Mouse (Mus musculus): ENCODE measurements at regions not wholly inside any gene's neighbourhood (a gene's known extent, or its start where the extent isn't known, plus 50 kb on each side); places are given as distances from the start of the nearest gene placed in this dataset.

- Histone ChIP-seq H3K4me3 (no peak overlapping the region), H3K9me3 (no peaks in the 10 kb centered on the region), H3K4me2 (no peak overlapping the region), H3K27me3 (no peaks in the 10 kb centered on the region), H3K27ac (replicated peaks) (no peak overlapping the region), H3K9ac (no peak overlapping the region), H3K36me3 (no peaks in the 10 kb centered on the region), H3K4me1 (replicated peaks) (no peaks in the 10 kb centered on the region)
- ATAC-seq (ENCODE audit: low read depth), result no peak
- 70% methylated on average over 4 of the region's 4 CpGs for WGBS
Measured at GRCm38 (mm10) chr2:123023918-123024317, 258.9 kb downstream of the Sqor start.

GRCm38 (mm10) chr2:123024380-123024779, 259.3 kb downstream of the Sqor start:
- H3K4me3 ChIP-seq, result no peak overlapping the region
- no peak overlapping the region for H3K4me2 ChIP-seq
- no peaks in the 10 kb centered on the region for H3K27me3 ChIP-seq
- no peaks in the 10 kb centered on the region for H3K9me3 ChIP-seq
- no peak overlapping the region for H3K9ac ChIP-seq
- H3K4me1 ChIP-seq (replicated peaks), result no peaks in the 10 kb centered on the region
- H3K36me3 ChIP-seq, result no peaks in the 10 kb centered on the region
- 78% methylated on average over 1 of the region's 1 CpGs for WGBS
- ATAC-seq (ENCODE audit: low read depth), result no peak
- no peak overlapping the region for H3K27ac ChIP-seq (replicated peaks)

GRCm38 (mm10) chr2:123024976-123025585, 260.0 kb downstream of the Sqor start:
- no peaks in the 10 kb centered on the region for H3K36me3 ChIP-seq
- H3K4me3 ChIP-seq, result no peak overlapping the region
- no peaks in the 10 kb centered on the region for H3K4me1 ChIP-seq (replicated peaks)
- no peak overlapping the region for H3K9ac ChIP-seq
- H3K4me2 ChIP-seq, result no peak overlapping the region
- H3K27ac ChIP-seq (replicated peaks), result no peak overlapping the region
- H3K9me3 ChIP-seq, result no peaks in the 10 kb centered on the region
- WGBS, result 71% methylated on average over 4 of the region's 4 CpGs
- ATAC-seq (ENCODE audit: low read depth), result no peak
- H3K27me3 ChIP-seq, result no peaks in the 10 kb centered on the region

- H3K9ac ChIP-seq, result no peak overlapping the region
- no peaks in the 10 kb centered on the region for H3K27me3 ChIP-seq
Measured at GRCm38 (mm10) chr2:123047321-123047720, 282.3 kb downstream of the Sqor start.

GRCm38 (mm10) chr2:123064648-123065047, 299.6 kb downstream of the Sqor start:
- Histone ChIP-seq H3K27me3 (no peaks in the 10 kb centered on the region), H3K4me2 (no peak overlapping the region), H3K27ac (replicated peaks) (no peak overlapping the region), H3K9ac (no peak overlapping the region), H3K4me3 (no peak overlapping the region), H3K36me3 (no peaks in the 10 kb centered on the region), H3K4me1 (replicated peaks) (no peaks in the 10 kb centered on the region), H3K9me3 (no peaks in the 10 kb centered on the region)
- 97% methylated on average over 1 of the region's 1 CpGs for WGBS
- ATAC-seq (ENCODE audit: low read depth), result no peak

More at GRCm38 (mm10) chr2:123047321-123047720, 282.3 kb downstream of the Sqor start:
- Histone ChIP-seq H3K27ac (replicated peaks) (no peak overlapping the region), H3K4me2 (no peak overlapping the region), H3K36me3 (no peaks in the 10 kb centered on the region), H3K9me3 (no peaks in the 10 kb centered on the region), H3K4me1 (replicated peaks) (no peaks in the 10 kb centered on the region), H3K4me3 (no peak overlapping the region)
- no peak for ATAC-seq (ENCODE audit: low read depth)

- no peaks in the 10 kb centered on the region for H3K4me1 ChIP-seq (replicated peaks)
- no peak overlapping the region for H3K4me3 ChIP-seq
- no peak overlapping the region for H3K4me2 ChIP-seq
- H3K9ac ChIP-seq, result no peak overlapping the region
- H3K36me3 ChIP-seq, result no peaks in the 10 kb centered on the region
- no peaks in the 10 kb centered on the region for H3K27me3 ChIP-seq
- no peak for ATAC-seq (ENCODE audit: low read depth)
- H3K27ac ChIP-seq (replicated peaks), result no peak overlapping the region
- WGBS, result 66% methylated on average over 5 of the region's 5 CpGs
- no peaks in the 10 kb centered on the region for H3K9me3 ChIP-seq
Measured at GRCm38 (mm10) chr2:123068809-123069208, 303.8 kb downstream of the Sqor start.

GRCm38 (mm10) chr2:123072653-123073052, 307.6 kb downstream of the Sqor start:
- H3K9ac ChIP-seq, result no peak overlapping the region
- H3K36me3 ChIP-seq, result no peaks in the 10 kb centered on the region
- no peak overlapping the region for H3K27ac ChIP-seq (replicated peaks)
- no peaks in the 10 kb centered on the region for H3K27me3 ChIP-seq
- 94% methylated on average over 2 of the region's 2 CpGs for WGBS
- no peaks in the 10 kb centered on the region for H3K4me1 ChIP-seq (replicated peaks)
- ATAC-seq (ENCODE audit: low read depth), result no peak
- H3K9me3 ChIP-seq, result no peaks in the 10 kb centered on the region
- no peak overlapping the region for H3K4me3 ChIP-seq
- no peak overlapping the region for H3K4me2 ChIP-seq

GRCm38 (mm10) chr2:123073476-123074085, 308.5 kb downstream of the Sqor start:
- no peak overlapping the region for H3K4me3 ChIP-seq
- ATAC-seq (ENCODE audit: low read depth), result no peak
- no peak overlapping the region for H3K27ac ChIP-seq (replicated peaks)
- H3K36me3 ChIP-seq, result no peaks in the 10 kb centered on the region
- H3K4me1 ChIP-seq (replicated peaks), result no peaks in the 10 kb centered on the region
- no peak overlapping the region for H3K4me2 ChIP-seq
- H3K9me3 ChIP-seq, result no peaks in the 10 kb centered on the region
- no peak overlapping the region for H3K9ac ChIP-seq
- H3K27me3 ChIP-seq, result no peaks in the 10 kb centered on the region
- WGBS, result 49% methylated on average over 4 of the region's 4 CpGs

- Histone ChIP-seq H3K27ac (replicated peaks) (no peak overlapping the region), H3K4me3 (no peak overlapping the region), H3K9ac (no peak overlapping the region), H3K4me1 (replicated peaks) (no peaks in the 10 kb centered on the region), H3K4me2 (no peak overlapping the region), H3K27me3 (no peaks in the 10 kb centered on the region), H3K9me3 (no peaks in the 10 kb centered on the region), H3K36me3 (no peaks in the 10 kb centered on the region)
- WGBS, result 94% methylated on average over 1 of the region's 1 CpGs
- no peak for ATAC-seq (ENCODE audit: low read depth)
Measured at GRCm38 (mm10) chr2:123092726-123093125, 327.7 kb downstream of the Sqor start.

- ATAC-seq (ENCODE audit: low read depth), result no peak
- Histone ChIP-seq H3K36me3 (no peaks in the 10 kb centered on the region), H3K27me3 (no peaks in the 10 kb centered on the region), H3K4me1 (replicated peaks) (no peaks in the 10 kb centered on the region), H3K27ac (replicated peaks) (no peak overlapping the region), H3K4me3 (no peak overlapping the region), H3K9me3 (no peaks in the 10 kb centered on the region), H3K4me2 (no peak overlapping the region), H3K9ac (no peak overlapping the region)
- 68% methylated on average over 4 of the region's 4 CpGs for WGBS
Measured at GRCm38 (mm10) chr2:123103530-123103929, 338.5 kb downstream of the Sqor start.

- Histone ChIP-seq H3K27me3 (no peaks in the 10 kb centered on the region), H3K9me3 (no peaks in the 10 kb centered on the region), H3K36me3 (no peaks in the 10 kb centered on the region), H3K4me3 (no peak overlapping the region), H3K4me2 (no peak overlapping the region), H3K9ac (no peak overlapping the region), H3K27ac (replicated peaks) (no peak overlapping the region), H3K4me1 (replicated peaks) (no peaks in the 10 kb centered on the region)
- ATAC-seq (ENCODE audit: low read depth), result no peak
- WGBS, result 68% methylated on average over 2 of the region's 2 CpGs
Measured at GRCm38 (mm10) chr2:123131496-123131895, 366.5 kb downstream of the Sqor start.

GRCm38 (mm10) chr2:123153170-123153569, 388.1 kb downstream of the Sqor start:
- no peak overlapping the region for H3K9ac ChIP-seq
- H3K27me3 ChIP-seq, result no peaks in the 10 kb centered on the region
- no peak for ATAC-seq (ENCODE audit: low read depth)
- no peak overlapping the region for H3K27ac ChIP-seq (replicated peaks)
- no peaks in the 10 kb centered on the region for H3K9me3 ChIP-seq
- no peak overlapping the region for H3K4me2 ChIP-seq
- no peaks in the 10 kb centered on the region for H3K36me3 ChIP-seq
- no peak overlapping the region for H3K4me3 ChIP-seq
- H3K4me1 ChIP-seq (replicated peaks), result no peaks in the 10 kb centered on the region

- Histone ChIP-seq H3K9me3 (no peaks in the 10 kb centered on the region; the same call in 1 of the 2 replicates), H3K27me3 (no peaks in the 10 kb centered on the region), H3K4me3 (no peak overlapping the region), H3K9ac (no peak overlapping the region), H3K4me1 (replicated peaks) (no peaks in the 10 kb centered on the region), H3K4me2 (no peak overlapping the region), H3K27ac (replicated peaks) (no peak overlapping the region), H3K36me3 (no peaks in the 10 kb centered on the region)
- ATAC-seq (ENCODE audit: low read depth), result no peak
Measured at GRCm38 (mm10) chr2:123165384-123165783, 400.3 kb downstream of the Sqor start.
